ENCODE assay signal across 10 mouse cellular contexts in the genomic region with DNA sequence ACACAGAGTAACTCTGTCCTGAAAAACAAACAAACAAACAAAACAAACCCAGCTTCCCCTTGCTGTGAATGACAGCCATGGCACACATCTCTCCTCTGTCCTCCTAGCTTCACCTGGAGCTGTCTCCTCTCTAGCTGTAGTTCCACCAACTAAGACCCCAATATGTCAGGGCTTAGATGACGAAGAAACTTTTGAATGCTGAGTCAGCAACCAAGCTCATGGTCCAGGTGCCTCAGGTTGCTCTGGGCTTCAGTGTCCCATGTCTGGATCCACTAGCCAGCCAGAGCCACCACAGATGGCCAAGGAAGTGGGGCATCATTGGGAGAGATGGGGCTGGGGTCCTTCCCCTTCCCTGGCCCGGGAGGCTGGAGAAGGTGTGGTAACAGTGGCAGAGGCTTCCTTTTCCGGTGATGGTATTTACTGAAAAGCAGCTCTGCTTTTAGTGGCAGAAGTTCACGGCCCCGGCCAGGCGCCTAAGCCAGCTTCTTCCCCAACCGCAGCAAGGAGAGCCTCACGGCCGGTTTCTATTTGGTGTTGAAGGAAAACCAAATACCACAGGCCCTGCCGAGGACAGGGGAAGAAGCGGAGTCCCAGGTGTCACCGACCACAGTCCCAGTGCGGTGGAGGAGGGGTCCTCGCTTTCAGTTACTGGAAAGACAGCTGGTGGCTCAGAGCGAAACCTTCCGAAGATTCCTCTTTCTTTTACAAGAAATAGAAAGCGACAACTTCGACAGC.
A peak's percentile ranks its signal among the peaks of the same experiment; 100 is the strongest.
DNase-seq lines count a peak whose midpoint lies in the region; ATAC-seq and TF ChIP-seq lines count a peak whose summit lies in the region.
"Had no signal": no experiment of that assay in that cellular context is flagged by ENCODE, and none has a peak within 500 bp of the region (broad histone marks: within the 10 kb centered on the region; RNA-seq: fewer than 3 reads in every experiment).

No protein-coding gene starts in this region.

- no peak overlapping the region for H3K4me3 ChIP-seq in kidney, postnatal 0 days (replicated peaks; ENCODE audit: low read depth, low read length)
- H3K4me3 ChIP-seq in embryonic facial prominence, embryonic 13.5 days: no peak overlapping the region
- H3K4me3 ChIP-seq in megakaryocyte, embryonic 14.5 days (replicated peaks): peak overlapping the region; percentile 91
- peak overlapping the region; percentile 27 for H3K4me3 ChIP-seq in thymus, adult 2 months (ENCODE audit: control insufficient read depth, insufficient read depth, low read length)

- no peak for ATAC-seq in kidney, postnatal 0 days (replicated peaks; ENCODE audit: low FRiP score, low read depth)
- no peak for ATAC-seq in embryonic facial prominence, embryonic 13.5 days (ENCODE audit: insufficient number of reproducible peaks, insufficient read depth, low FRiP score, low TSS enrichment, low read depth)
- ATAC-seq: midbrain, embryonic 16.5 days had no signal

- no peaks in the 10 kb centered on the region for H3K36me3 ChIP-seq in kidney, postnatal 0 days (ENCODE audit: insufficient read depth, low read length)
- no peaks in the 10 kb centered on the region for H3K36me3 ChIP-seq in embryonic facial prominence, embryonic 13.5 days
- H3K36me3 ChIP-seq in megakaryocyte, embryonic 14.5 days (replicated peaks; ENCODE audit: low read length): peaks cover 2% of the 10 kb centered on the region
- no peaks in the 10 kb centered on the region for H3K36me3 ChIP-seq in thymus, adult 2 months (ENCODE audit: control insufficient read depth, insufficient read depth, low read length)

- no peak for DNase-seq in kidney, postnatal 0 days (ENCODE audit: low spot score)
- DNase-seq in kidney, postnatal 4 days: no peak
- peak; percentile 65 for DNase-seq in thymus, adult 2 months
- no peak for DNase-seq in testis, postnatal 14 days (ENCODE audit: low spot score)
- DNase-seq in lung, postnatal 4 days: no peak
- no peak for DNase-seq in urinary bladder, adult 2 months (ENCODE audit: low spot score)
- DNase-seq: gastrocnemius, postnatal 10 days had no signal

- H3K27ac ChIP-seq in kidney, postnatal 0 days: no peak overlapping the region
- no peak overlapping the region for H3K27ac ChIP-seq in embryonic facial prominence, embryonic 13.5 days
- peak overlapping the region; percentile 36; the same call in 1 of the 2 replicates for H3K27ac ChIP-seq in thymus, adult 2 months (ENCODE audit: control insufficient read depth, insufficient read depth, low read length)

- no peak; the same call in 1 of the 2 replicates for TF ChIP-seq POLR2A in thymus, adult 2 months (IDR thresholded peaks at IDR 0.05; ENCODE audit: control insufficient read depth, extremely low read depth, insufficient read depth, low read length, poor library complexity)

- no peak for TF ChIP-seq CTCF in kidney, postnatal 0 days (IDR thresholded peaks at IDR 0.05; ENCODE audit: low read depth)
- no peak for TF ChIP-seq CTCF in thymus, adult 2 months (IDR thresholded peaks at IDR 0.05; ENCODE audit: borderline replicate concordance, control insufficient read depth, extremely low read depth, insufficient read depth, low read length, poor library complexity)

- H3K4me1 ChIP-seq in kidney, postnatal 0 days (replicated peaks; ENCODE audit: insufficient read depth, low read length): 0 out of 2 replicates have a peak, but pooled peaks cover 13% of the 10 kb centered on the region
- peaks cover 21% of the 10 kb centered on the region for H3K4me1 ChIP-seq in embryonic facial prominence, embryonic 13.5 days
- H3K4me1 ChIP-seq in megakaryocyte, embryonic 14.5 days: peaks cover 79% of the 10 kb centered on the region
- H3K4me1 ChIP-seq in thymus, adult 2 months (replicated peaks; ENCODE audit: control insufficient read depth, insufficient read depth, low read length): peaks cover 28% of the 10 kb centered on the region

- no peaks in the 10 kb centered on the region for H3K27me3 ChIP-seq in kidney, postnatal 0 days (ENCODE audit: insufficient read depth, low read length)
- H3K27me3 ChIP-seq in embryonic facial prominence, embryonic 13.5 days: no peaks in the 10 kb centered on the region
- H3K27me3 ChIP-seq in megakaryocyte, embryonic 14.5 days (replicated peaks): peaks cover 60% of the 10 kb centered on the region
- no peaks in the 10 kb centered on the region for H3K27me3 ChIP-seq in thymus, adult 2 months (ENCODE audit: control insufficient read depth, insufficient read depth, low read length)

- H3K9me3 ChIP-seq in kidney, postnatal 0 days (replicated peaks; ENCODE audit: low read length): no peaks in the 10 kb centered on the region
- no peaks in the 10 kb centered on the region for H3K9me3 ChIP-seq in embryonic facial prominence, embryonic 13.5 days
- H3K9me3 ChIP-seq in megakaryocyte, embryonic 14.5 days: peaks cover 8% of the 10 kb centered on the region

- H3K4me2 ChIP-seq in kidney, postnatal 0 days (ENCODE audit: low read length): no peak overlapping the region
- no peak overlapping the region for H3K4me2 ChIP-seq in embryonic facial prominence, embryonic 13.5 days

- 36% methylated on average over 18 of the region's 18 CpGs for WGBS in kidney, postnatal 0 days
- 57% methylated on average over 18 of the region's 18 CpGs for WGBS in embryonic facial prominence, embryonic 13.5 days
- WGBS in thymus, adult 2 months: 2% methylated on average over 18 of the region's 18 CpGs

- H3K9ac ChIP-seq in kidney, postnatal 0 days (ENCODE audit: low read depth, low read length): peak overlapping the region; percentile 20; the same call in 1 of the 2 replicates
- H3K9ac ChIP-seq in embryonic facial prominence, embryonic 13.5 days: peak overlapping the region; percentile 44

Comparison
In these comparisons a context has a peak if more than half of its experiments do, and no peak if none do; other contexts are left out.
1. H3K4me3 ChIP-seq: peak in megakaryocyte, embryonic 14.5 days (single experiment) and thymus, adult 2 months (single experiment); none in kidney, postnatal 0 days (single experiment) and embryonic facial prominence, embryonic 13.5 days (single experiment).